Mouse (Mus musculus) splenic B cell, adult 2 months (primary cell): Measurements from ENCODE around the gene Adtrp.

ENCODE experiments used
- DNase-seq: peaks from one replicate; pipeline ENCODE4 v3.0.0-alpha.2; 2011; ENCODE audit warnings: low read depth, low spot score
- H3K27me3 ChIP-seq: 2 replicates; pipeline ENCODE4 v1.6.1; 2012; ENCODE audit warnings: mild to moderate bottlenecking, low read length, moderate library complexity, mixed read lengths; ENCODE audit not compliant: control insufficient read depth, poor library complexity, insufficient read depth, severe bottlenecking
- H3K36me3 ChIP-seq: 2 replicates; pipeline ENCODE4 v1.6.1; 2012; ENCODE audit warnings: mild to moderate bottlenecking, low read length, moderate library complexity, mixed read lengths; ENCODE audit not compliant: control insufficient read depth, poor library complexity, insufficient read depth, severe bottlenecking

Gene Adtrp

DNA sequence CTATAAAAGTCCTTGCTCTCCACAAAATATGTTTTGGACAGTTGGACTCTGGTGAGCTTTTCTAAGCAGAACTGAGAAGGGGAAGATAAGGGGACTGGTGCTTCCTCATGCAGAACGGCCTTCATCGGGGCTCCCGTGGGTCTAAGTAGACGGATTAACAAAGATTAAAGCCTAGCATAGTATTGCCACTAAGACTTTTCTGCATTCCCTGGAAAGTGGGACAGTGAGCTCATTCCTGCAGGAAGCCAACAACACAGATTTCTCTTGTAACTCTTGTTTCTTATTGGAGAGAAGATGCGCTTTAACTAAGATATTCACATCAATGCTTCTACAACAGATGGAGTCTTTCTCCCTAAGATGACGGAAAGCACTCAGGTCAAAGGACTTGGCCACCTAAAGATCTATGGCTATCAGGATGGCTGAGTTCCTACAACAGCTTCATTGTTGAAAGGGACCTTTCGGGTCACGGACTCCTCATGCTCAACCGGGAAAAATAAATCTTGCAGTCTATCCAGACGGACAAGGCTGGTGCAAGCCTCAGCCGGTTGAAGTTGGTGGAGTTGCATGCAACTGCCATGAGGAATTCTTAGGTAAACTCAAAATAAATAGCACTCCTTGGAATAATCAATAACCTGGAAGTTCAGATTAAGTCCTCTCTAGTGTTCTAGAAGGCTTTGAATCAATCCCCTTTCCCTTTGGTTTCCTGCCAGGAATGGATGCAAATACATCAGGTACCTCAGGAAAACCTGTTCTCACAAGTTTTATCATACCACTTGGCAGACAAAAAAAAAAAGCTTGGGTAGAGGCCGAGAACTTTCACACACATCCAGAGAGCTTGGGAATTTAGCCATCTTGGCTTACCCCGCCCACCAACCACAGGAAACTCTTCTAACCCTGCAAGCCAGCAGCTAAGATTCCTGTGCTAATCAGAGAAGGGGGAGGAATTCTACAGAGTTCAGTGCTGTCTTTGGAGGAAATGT, 8.0 kb upstream of the Adtrp start:
- H3K36me3 ChIP-seq, result no peaks in the 10 kb centered on the region
- peak; percentile 46 for DNase-seq
- H3K27me3 ChIP-seq, result no peaks in the 10 kb centered on the region

GRCm38 (mm10) chr13:41850727-41851378, 3.4 kb upstream of the Adtrp start:
- Histone ChIP-seq H3K36me3 (no peaks in the 10 kb centered on the region), H3K27me3 (no peaks in the 10 kb centered on the region)
- no peak for DNase-seq

DNA sequence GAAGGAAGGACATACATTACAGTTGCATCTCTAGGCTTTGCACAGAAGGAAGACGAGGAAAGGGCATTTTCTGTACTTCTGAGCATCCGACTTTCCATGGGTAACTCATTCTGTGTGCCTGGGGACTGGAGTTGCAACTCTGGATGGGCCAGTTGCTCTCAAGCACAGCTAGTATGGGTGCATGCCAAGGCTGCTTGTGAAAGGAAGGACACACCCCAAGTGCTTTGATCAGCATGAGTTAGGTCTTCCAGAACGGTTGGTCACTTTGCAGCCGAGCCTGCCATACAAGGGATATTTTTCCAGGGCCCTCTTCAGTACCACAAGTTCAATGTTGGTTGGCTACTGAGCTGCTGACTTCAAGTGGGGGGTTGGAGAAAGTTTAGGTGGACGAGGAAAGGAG, 968 bp downstream of the Adtrp start:
- H3K36me3 ChIP-seq, result no peaks in the 10 kb centered on the region
- no peaks in the 10 kb centered on the region for H3K27me3 ChIP-seq
- DNase-seq, result no peak

DNA sequence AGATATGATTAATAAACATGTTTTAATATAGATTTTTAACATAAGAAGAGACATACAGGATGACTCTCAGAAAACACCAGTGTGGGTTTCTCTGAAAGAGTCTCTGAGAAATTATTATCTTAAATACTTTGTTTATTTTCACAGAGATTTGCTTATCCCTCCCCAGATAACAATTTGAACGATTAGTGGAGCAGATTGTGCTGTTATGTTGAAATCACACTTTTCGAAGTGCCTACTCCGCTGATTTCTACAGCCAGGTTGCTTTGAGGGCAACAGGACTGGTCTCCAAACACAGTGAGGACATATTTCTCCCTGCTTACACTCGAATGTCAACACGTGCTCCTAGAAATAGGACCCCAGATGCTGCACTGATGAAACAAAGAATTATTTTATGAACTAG, 2.5 kb downstream of the Adtrp start:
- DNase-seq, result no peak
- no peaks in the 10 kb centered on the region for H3K27me3 ChIP-seq
- no peaks in the 10 kb centered on the region for H3K36me3 ChIP-seq

DNA sequence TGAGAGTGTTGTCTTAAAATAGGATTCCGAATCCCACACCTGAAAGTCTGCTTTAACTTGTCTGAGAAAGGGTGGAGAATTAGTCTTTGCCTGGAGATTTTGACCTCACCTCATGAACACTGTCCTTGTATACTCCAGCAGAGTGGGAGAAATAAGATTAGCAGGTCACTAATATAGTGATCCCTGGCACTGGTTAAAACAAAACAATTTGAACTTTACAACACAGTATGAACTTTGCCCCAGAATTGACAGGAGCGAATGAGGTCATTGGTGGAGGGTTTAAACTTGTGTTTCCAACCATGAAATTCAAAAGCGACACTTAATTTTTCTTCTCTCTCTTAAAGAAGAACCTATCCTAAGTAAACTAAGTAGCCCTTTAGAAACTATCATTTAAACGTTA, 3.4 kb downstream of the Adtrp start:
- H3K27me3 ChIP-seq, result no peaks in the 10 kb centered on the region
- no peak for DNase-seq
- no peaks in the 10 kb centered on the region for H3K36me3 ChIP-seq

- H3K36me3 ChIP-seq, result no peaks in the 10 kb centered on the region
- no peak for DNase-seq
- no peaks in the 10 kb centered on the region; the same call in 1 of the 2 replicates for H3K27me3 ChIP-seq
Measured at GRCm38 (mm10) chr13:41833614-41834139, 13.8 kb downstream of the Adtrp start.

- DNase-seq, result no peak
- no peaks in the 10 kb centered on the region; the same call in 1 of the 2 replicates for H3K27me3 ChIP-seq
- no peaks in the 10 kb centered on the region for H3K36me3 ChIP-seq
Measured at GRCm38 (mm10) chr13:41828296-41828754, 19.2 kb downstream of the Adtrp start.

GRCm38 (mm10) chr13:41827581-41827980, 19.9 kb downstream of the Adtrp start:
- H3K36me3 ChIP-seq, result no peaks in the 10 kb centered on the region
- no peaks in the 10 kb centered on the region; the same call in 1 of the 2 replicates for H3K27me3 ChIP-seq
- no peak for DNase-seq

- Histone ChIP-seq H3K27me3 (no peaks in the 10 kb centered on the region; the same call in 1 of the 2 replicates), H3K36me3 (no peaks in the 10 kb centered on the region)
- peak; percentile 71 for DNase-seq
Measured at GRCm38 (mm10) chr13:41825379-41825966, 22.0 kb downstream of the Adtrp start.

DNA sequence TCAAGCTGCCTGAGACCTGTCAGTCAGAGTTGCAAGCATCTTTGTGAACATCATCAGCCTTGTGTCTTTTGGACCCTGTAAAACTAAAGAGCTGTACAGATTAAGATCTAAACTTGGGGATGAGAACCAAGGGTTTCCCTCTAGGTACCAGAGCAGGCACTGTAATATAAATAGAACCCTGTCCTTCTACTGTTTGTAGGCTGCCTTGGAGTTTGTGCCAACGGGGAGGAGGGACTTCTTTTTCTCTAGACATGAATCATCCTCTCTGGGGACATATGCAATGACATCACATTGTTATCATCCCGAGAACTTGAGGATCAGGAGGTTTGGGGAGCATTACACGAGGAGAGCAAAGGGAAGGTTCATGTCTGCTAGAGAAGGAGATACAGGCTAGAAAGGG, 24.4 kb downstream of the Adtrp start:
- DNase-seq, result no peak
- H3K27me3 ChIP-seq, result no peaks in the 10 kb centered on the region
- no peaks in the 10 kb centered on the region for H3K36me3 ChIP-seq

DNA sequence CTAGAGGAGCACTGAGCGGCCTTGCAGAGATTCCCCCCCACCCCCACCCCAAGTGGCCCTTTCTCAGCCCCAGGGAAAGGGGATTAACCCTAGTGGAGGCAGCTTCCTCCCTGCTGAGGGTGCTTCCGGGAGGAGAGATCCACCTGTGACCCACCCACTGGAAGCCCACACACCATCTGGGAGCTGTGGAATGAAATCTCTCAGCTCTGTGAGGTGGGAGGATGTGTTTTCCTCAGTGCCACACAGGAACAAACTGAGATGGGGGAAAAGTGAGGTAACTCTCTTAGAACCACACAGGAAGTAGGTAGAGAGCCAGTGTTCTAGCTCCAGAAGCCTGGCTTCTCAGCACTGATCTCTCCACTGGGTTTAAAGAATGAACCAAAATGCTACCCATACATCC, 24.9 kb downstream of the Adtrp start:
- H3K36me3 ChIP-seq, result no peaks in the 10 kb centered on the region

DNA sequence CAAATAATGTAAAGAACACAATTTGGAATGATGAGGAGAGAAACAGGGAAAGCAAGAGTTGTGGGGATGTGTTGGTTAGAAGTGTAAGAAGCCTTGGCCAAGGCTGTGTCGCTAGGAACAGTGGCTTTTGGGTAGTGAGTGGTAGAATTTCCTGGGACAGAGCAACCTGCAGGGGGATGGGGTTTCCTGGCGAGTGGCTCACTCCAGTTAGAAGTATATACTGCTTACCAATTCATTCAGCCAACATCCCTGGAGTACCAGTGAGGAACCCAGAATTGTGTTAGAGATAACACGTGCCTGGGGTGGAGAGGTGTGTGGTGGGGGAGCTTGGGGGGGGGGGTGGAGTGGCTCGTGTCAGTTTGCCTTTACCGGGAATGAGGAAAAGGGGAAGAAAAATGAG, 25.4 kb downstream of the Adtrp start:
- H3K36me3 ChIP-seq, result no peaks in the 10 kb centered on the region
- H3K27me3 ChIP-seq, result no peaks in the 10 kb centered on the region
- no peak for DNase-seq

More for the DNA sequence above, 24.9 kb downstream of the Adtrp start:
- DNase-seq, result no peak
- H3K27me3 ChIP-seq, result no peaks in the 10 kb centered on the region

DNA sequence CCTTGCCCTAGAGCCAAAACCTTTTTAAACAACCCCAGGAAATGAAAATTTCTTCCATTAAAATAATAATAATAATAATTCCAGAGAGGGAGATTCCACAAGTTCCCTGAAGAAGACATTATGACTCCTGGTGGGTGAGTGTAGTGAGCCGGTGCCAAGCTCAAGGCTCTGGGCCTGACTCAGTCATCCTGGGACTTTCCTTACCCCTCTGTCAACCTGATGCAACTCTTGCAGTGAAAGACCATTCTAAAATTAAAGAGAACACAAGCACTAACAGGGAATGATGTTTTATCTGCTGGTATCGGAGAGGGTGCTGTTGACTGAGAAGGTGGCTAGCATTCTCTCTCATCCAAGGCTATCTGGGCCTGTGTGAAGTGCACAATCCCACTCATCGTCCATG, 26.5 kb downstream of the Adtrp start:
- no peaks in the 10 kb centered on the region for H3K27me3 ChIP-seq
- H3K36me3 ChIP-seq, result no peaks in the 10 kb centered on the region
- DNase-seq, result no peak

- no peaks in the 10 kb centered on the region for H3K36me3 ChIP-seq
- no peak for DNase-seq
- no peaks in the 10 kb centered on the region for H3K27me3 ChIP-seq
Measured at GRCm38 (mm10) chr13:41819918-41820317, 27.6 kb downstream of the Adtrp start.

GRCm38 (mm10) chr13:41819484-41819883, 28.0 kb downstream of the Adtrp start:
- Histone ChIP-seq H3K36me3 (no peaks in the 10 kb centered on the region), H3K27me3 (no peaks in the 10 kb centered on the region)
- no peak for DNase-seq
